Mouse (Mus musculus): ENCODE results near the gene Maco1. TPM values are rescaled to one million over a fixed set of nuclear protein-coding genes. Genes with fewer than 3 reads are reported as not detected.
A peak's percentile ranks its signal among the peaks of the same experiment; 100 is the strongest.

Maco1 gene
- total RNA-seq, 2 experiments from 2014 or later = 15.1 to 20.4 TPM

DNA sequence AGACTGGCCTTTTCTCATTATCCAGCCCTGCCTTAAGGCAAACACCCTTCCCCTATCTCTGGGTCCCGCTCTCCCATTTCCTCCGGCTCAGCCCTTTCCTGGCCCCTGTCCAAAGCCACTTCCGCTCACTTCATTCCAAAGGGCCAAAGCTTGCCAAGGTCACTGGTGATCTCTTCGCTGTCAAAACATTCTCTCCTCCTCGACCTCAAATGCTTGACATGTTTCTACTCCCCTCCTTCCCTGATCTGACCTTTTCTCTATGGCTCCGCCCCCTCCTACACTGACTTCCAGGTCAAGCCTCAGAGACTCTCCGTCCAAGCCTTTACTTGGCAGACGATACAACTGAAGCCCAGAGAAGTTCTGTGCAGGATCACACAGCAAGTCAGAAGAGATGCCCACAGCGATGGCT lies 92.3 kb downstream of the Maco1 start:
- no peak for TF ChIP-seq CTCF (IDR thresholded peaks at IDR 0.05)
- intact Hi-C loops (cut with DNase I) = no loop called here
- peak overlapping the region; percentile 67 for H3K27ac ChIP-seq
- DNase-seq = peak; percentile 81
- H3K4me3 ChIP-seq = peak overlapping the region; percentile 40

- peak overlapping the region; percentile 40 for H3K4me3 ChIP-seq
- TF ChIP-seq CTCF (IDR thresholded peaks at IDR 0.05) = no peak
- peak overlapping the region; percentile 67 for H3K27ac ChIP-seq
- DNase-seq = no peak
- intact Hi-C loops (cut with DNase I) = no loop called here
Measured at GRCm38 (mm10) chr4:134760281-134760680, 92.9 kb downstream of the Maco1 start.

- Histone ChIP-seq H3K4me3 (no peak overlapping the region), H3K27ac (peak overlapping the region; percentile 67)
- intact Hi-C loops (cut with DNase I) = no loop called here
- DNase-seq = no peak
- TF ChIP-seq CTCF (IDR thresholded peaks at IDR 0.05) = no peak
Measured at GRCm38 (mm10) chr4:134759564-134759963, 93.6 kb downstream of the Maco1 start.

DNA sequence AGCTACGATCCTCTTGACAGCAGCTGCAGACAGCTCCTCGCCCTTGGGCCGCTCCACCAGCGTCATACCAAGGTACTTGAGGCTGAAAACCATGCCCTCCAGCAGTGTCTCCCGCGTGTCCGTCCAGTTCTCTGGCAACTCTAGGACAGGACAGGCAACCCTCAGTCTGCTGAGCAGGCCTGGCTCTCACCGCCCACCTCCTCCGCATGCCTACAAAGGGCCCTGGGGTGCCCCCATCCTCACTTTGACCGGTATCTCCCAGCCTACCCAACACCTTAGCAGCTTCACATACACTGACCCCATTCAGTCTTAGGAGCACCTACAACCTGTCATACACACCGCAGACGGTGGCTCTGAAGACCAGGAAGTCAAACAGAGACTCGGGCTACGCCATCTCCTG lies 94.2 kb downstream of the Maco1 start:
- intact Hi-C loops (cut with DNase I) = no loop called here
- no peak overlapping the region for H3K4me3 ChIP-seq
- peak overlapping the region; percentile 24 for H3K27ac ChIP-seq
- TF ChIP-seq CTCF (IDR thresholded peaks at IDR 0.05) = no peak
- no peak for DNase-seq

GRCm38 (mm10) chr4:134758367-134758766 lies 94.8 kb downstream of the Maco1 start:
- DNase-seq = no peak
- Histone ChIP-seq H3K4me3 (no peak overlapping the region), H3K27ac (peak overlapping the region; percentile 24; the same call in 1 of the 2 replicates)
- intact Hi-C loops (cut with DNase I) = no loop called here
- no peak for TF ChIP-seq CTCF (IDR thresholded peaks at IDR 0.05)

DNA sequence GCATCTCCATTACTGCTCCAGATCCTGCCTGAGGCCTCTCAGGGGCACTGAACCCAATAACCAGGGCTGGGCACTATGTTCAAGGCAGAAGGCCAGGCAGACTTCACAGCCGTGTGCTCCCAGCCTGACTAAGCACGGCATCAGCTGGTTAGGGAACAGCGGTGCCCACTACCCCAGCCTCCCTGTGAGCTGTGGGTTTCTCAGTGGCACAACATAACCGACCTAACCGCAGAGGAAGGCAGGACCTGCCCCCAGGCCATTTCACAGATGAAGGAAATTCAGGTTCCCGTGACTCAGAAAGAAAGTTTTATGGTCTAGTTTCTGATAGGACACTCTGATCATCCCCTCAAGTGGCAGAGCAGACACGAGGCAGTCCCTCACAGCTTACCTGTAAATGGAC lies 96.2 kb downstream of the Maco1 start:
- intact Hi-C loops (cut with DNase I) = no loop called here
- TF ChIP-seq CTCF (IDR thresholded peaks at IDR 0.05) = no peak
- H3K27ac ChIP-seq = no peak overlapping the region
- DNase-seq = no peak
- no peak overlapping the region for H3K4me3 ChIP-seq

- Histone ChIP-seq H3K27ac (no peak overlapping the region), H3K4me3 (no peak overlapping the region)
- intact Hi-C loops (cut with DNase I) = no loop called here
- no peak for TF ChIP-seq CTCF (IDR thresholded peaks at IDR 0.05)
- no peak for DNase-seq
Measured at GRCm38 (mm10) chr4:134754941-134755340, 98.2 kb downstream of the Maco1 start.

DNA sequence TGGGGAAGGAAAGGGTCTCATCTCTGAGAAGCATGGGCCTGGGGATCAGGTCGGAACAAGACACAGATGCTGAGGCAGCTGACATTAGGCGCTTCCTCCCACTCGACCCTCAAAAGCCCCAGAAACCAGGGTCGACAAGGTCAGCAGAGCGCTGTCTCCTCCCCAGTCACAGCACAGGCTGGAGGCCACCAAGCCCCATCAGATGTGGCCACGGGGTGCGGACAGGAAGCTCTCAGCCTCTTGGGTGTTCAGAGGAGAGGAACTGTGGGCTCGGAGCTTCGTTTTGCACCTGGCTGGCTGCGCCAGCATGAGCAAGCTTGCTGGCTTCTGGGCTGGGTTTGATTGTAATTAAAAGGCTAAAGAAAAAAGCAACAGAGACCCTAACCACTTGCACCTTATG lies 98.8 kb downstream of the Maco1 start:
- TF ChIP-seq CTCF (IDR thresholded peaks at IDR 0.05) = no peak
- DNase-seq = no peak
- intact Hi-C loops (cut with DNase I) = no loop called here
- no peak overlapping the region for H3K4me3 ChIP-seq
- no peak overlapping the region for H3K27ac ChIP-seq

GRCm38 (mm10) chr4:134753516-134754261 lies 99.5 kb downstream of the Maco1 start:
- H3K4me3 ChIP-seq = no peak overlapping the region
- intact Hi-C loops (cut with DNase I) = no loop called here
- no peak overlapping the region for H3K27ac ChIP-seq
- TF ChIP-seq CTCF (IDR thresholded peaks at IDR 0.05) = no peak
- DNase-seq = no peak

DNA sequence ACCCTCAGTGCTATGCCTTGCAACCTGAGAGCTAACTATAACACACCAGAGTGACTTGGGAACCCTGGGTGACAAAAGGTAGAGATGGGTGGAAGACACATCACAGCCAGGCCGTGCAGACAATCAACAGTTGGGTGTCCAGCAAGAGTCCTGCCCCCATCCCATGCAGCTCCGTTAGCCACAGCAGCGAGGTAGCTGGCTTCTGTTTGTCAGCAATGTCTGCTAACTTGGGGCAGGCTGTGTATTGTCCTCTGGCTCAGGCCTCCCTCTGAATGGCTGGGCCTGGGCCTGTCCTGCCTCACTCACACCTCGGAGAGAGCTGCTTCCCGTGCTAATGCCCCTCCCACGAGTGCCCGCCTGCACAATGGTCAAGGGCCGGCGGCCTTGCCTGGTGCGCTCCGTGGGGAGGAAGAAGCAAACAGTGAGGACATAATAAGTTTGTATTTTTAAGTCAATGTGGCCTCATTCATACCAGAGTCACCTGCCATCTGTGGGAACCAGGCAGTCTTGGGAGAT lies 100.2 kb downstream of the Maco1 start:
- no peak for DNase-seq
- intact Hi-C loops (cut with DNase I) = no loop called here
- TF ChIP-seq CTCF (IDR thresholded peaks at IDR 0.05) = no peak
- Histone ChIP-seq H3K27ac (no peak overlapping the region), H3K4me3 (no peak overlapping the region)

Other genes with a start within 250 kb of the Maco1 start
- 1 to 10 TPM; 2.9 to 4.2 TPM for gene Man1c1, start 149.1 kb downstream of the Maco1 start, total RNA-seq (2021)
- 1 to 10 TPM; 5.7 to 6.6 TPM for gene Ldlrap1, start 85.3 kb downstream of the Maco1 start, total RNA-seq (2021)
- not detected for gene Rhd, start 11.2 kb upstream of the Maco1 start, total RNA-seq (2021)
- 10 to 100 TPM; 27.8 to 30.9 TPM for gene Tmem50a, start 61.7 kb upstream of the Maco1 start, total RNA-seq (2021)
- gene Rsrp1, start 70.2 kb upstream of the Maco1 start, total RNA-seq (2021) = 100 to 1,000 TPM; 221 to 234 TPM
- 10 to 100 TPM; 39.5 to 40.9 TPM for gene Syf2, start 77.6 kb upstream of the Maco1 start, total RNA-seq (2021)

Measured in gastrocnemius, adult 2 months (tissue).